Mouse (Mus musculus) intestine, embryonic 16.5 days (tissue): ENCODE measurements around the gene Rgs3. TPM values are rescaled to one million over a fixed set of nuclear protein-coding genes. Genes with fewer than 3 reads are reported as not detected.

Source experiments
- ATAC-seq: fragments of 200-750 bp; cut with Nextera tagmentation; 2 replicates; pipeline ENCODE4 v1.8.0; 2017; ENCODE audit warnings: moderate TSS enrichment, moderate library complexity
- H3K27ac ChIP-seq: fragments of 300-500 bp; sonication (generic); 2 replicates; pipeline ENCODE4 v1.5.1; 2014; ENCODE audit warnings: mild to moderate bottlenecking, low read length
- H3K27me3 ChIP-seq: fragments of 300-500 bp; sonication (generic); replicated peaks from 2 replicates; pipeline ENCODE4 v1.6.1; 2014; ENCODE audit warnings: low read length, control low read depth, mixed read lengths; ENCODE audit not compliant: control insufficient read depth, insufficient read depth
- H3K36me3 ChIP-seq: fragments of 300-500 bp; sonication (generic); 2 replicates; pipeline ENCODE4 v1.6.1; 2014; ENCODE audit warnings: low read length, control low read depth; ENCODE audit not compliant: control insufficient read depth, insufficient read depth
- H3K4me1 ChIP-seq: fragments of 300-500 bp; sonication (generic); 2 replicates; pipeline ENCODE4 v1.6.1; 2014; ENCODE audit warnings: low read length, control low read depth, mixed read lengths; ENCODE audit not compliant: control insufficient read depth, insufficient read depth
- H3K4me2 ChIP-seq: fragments of 300-500 bp; sonication (generic); 2 replicates; pipeline ENCODE4 v1.6.1; 2014; ENCODE audit warnings: low read depth, low read length, control low read depth
- H3K4me3 ChIP-seq: fragments of 300-500 bp; sonication (generic); 2 replicates; pipeline ENCODE4 v1.5.1; 2014; ENCODE audit warnings: mild to moderate bottlenecking, low read length
- H3K9ac ChIP-seq: fragments of 300-500 bp; sonication (generic); 2 replicates; pipeline ENCODE4 v1.6.1; 2014; ENCODE audit warnings: low read depth, low read length
- H3K9me3 ChIP-seq: fragments of 300-500 bp; sonication (generic); 2 replicates; pipeline ENCODE4 v1.6.1; 2016; ENCODE audit warnings: low read length, control low read depth; ENCODE audit not compliant: control insufficient read depth
- WGBS: fragments of 180-500 bp; shearing (Covaris S2); extraction: QIAGEN DNeasy Blood & Tissue Kit; methylation state at CpG from one replicate; pipeline ENCODE4 v1.1.7; 2014; 5-methylcytosine and 5-hydroxymethylcytosine counted together
- polyA plus RNA-seq: library from polyadenylated mRNA; unstranded; fragments of >200 nt; fragmentation: Nextera tagmentation; extraction: Ambion mirVana; gene quantifications from 2 replicates; pipeline ENCODE4 v1.2.1, GENCODE M21; 2015

Rgs3 gene
- polyA plus RNA-seq, 1 experiment from 2014 or later: 47.6 TPM

DNA sequence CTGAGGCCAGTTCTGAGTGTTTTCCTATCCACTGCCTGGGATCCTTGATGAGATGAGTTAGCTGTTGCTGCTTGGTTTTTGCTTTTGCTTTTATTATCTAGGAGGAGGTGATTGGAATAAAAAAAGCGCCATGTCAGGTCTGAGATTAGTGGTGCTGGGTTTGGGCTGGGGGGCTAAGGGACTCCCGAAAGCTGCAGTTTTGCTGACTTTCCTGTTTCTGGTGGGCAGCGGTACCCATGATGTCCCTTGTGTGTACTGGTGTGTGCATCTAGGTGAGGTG is 60.3 kb downstream of the Rgs3 start:
- ATAC-seq: no peak

DNA sequence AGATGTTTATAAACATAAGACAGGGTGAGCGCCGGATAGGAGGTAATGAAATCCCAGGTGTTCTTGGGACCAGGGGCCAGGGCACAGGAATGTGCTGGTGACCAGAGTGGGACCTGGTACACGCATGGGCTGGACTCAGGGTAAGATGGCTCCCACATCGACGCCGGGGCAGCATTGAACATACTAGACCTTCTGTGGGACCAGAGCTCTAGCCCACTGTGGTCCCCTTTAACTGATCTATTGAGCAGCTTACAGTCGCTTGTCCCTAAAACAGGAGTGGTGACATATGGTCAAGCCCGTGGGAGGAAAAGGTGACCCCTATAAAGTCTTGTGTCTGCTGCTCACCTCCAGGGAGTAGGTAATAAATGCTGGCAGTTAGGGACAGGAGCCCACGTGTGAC is 61.5 kb downstream of the Rgs3 start:
- H3K9ac ChIP-seq: no peak overlapping the region
- no peaks in the 10 kb centered on the region for H3K9me3 ChIP-seq
- peaks cover 49% of the 10 kb centered on the region for H3K4me1 ChIP-seq
- no peaks in the 10 kb centered on the region for H3K36me3 ChIP-seq
- no peak overlapping the region for H3K4me3 ChIP-seq
- 0 out of 2 replicates have a peak overlapping the region, but pooled peaks have one; percentile 73 for H3K27ac ChIP-seq
- no peak overlapping the region for H3K4me2 ChIP-seq
- WGBS: 79% methylated on average over 9 of the region's 9 CpGs
- no peak for ATAC-seq
- H3K27me3 ChIP-seq: no peaks in the 10 kb centered on the region

More for the DNA sequence above, 60.3 kb downstream of the Rgs3 start:
- Histone ChIP-seq H3K4me3 (peak overlapping the region; percentile 23), H3K4me2 (no peak overlapping the region), H3K9me3 (no peaks in the 10 kb centered on the region), H3K4me1 (peaks cover 39% of the 10 kb centered on the region), H3K27me3 (no peaks in the 10 kb centered on the region), H3K36me3 (no peaks in the 10 kb centered on the region), H3K27ac (no peak overlapping the region), H3K9ac (no peak overlapping the region)
- 88% methylated on average over 3 of the region's 3 CpGs for WGBS

DNA sequence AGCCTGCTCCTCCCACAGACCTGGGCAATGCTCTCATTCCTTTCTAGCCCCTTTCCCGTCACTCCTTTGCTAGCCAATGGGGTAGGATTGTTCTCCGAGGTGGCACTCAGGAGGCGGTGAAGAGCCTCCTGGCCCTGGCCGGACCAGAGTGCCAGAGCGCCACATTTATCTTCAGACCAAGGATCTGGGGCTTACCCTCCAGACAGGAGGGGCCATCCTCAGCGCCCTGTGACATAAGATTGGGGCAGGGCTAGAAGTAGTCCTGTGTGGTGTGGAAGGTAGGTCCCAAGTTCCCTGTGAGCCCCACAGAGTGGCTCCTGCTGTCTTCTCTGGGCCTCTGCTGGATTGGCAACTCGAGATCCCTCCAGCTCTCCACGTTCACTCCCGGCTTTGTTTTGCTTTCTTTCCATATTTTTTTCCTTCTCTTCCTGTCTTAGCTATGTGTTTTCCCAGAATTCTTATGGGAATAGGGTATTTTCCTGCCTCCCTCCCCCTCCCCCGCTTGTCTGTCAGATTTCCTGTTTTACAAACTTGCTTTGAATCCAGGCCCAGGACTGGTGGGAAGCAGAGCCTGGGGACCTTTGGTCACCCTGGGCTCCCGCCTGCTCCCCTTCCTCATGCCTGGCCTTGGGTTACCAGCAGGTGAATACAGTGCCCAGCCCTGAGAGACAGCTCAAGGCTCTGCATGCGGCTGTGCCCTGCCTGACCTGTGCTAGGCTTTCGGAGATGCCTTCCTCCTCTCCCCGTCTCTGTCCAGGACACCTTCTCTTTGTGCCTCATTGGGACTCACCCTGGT is 62.4 kb downstream of the Rgs3 start:
- peak overlapping the region; percentile 9 for H3K4me3 ChIP-seq
- peak overlapping the region; percentile 31 for H3K9ac ChIP-seq
- H3K27me3 ChIP-seq: no peaks in the 10 kb centered on the region
- no peaks in the 10 kb centered on the region for H3K36me3 ChIP-seq
- 59% methylated on average over 14 of the region's 14 CpGs for WGBS
- H3K4me1 ChIP-seq: peaks cover 58% of the 10 kb centered on the region
- H3K4me2 ChIP-seq: peak overlapping the region; percentile 11; the same call in 1 of the 2 replicates
- peak; percentile 21; the same call in 1 of the 2 replicates for ATAC-seq
- peak overlapping the region; percentile 73 for H3K27ac ChIP-seq
- no peaks in the 10 kb centered on the region for H3K9me3 ChIP-seq

DNA sequence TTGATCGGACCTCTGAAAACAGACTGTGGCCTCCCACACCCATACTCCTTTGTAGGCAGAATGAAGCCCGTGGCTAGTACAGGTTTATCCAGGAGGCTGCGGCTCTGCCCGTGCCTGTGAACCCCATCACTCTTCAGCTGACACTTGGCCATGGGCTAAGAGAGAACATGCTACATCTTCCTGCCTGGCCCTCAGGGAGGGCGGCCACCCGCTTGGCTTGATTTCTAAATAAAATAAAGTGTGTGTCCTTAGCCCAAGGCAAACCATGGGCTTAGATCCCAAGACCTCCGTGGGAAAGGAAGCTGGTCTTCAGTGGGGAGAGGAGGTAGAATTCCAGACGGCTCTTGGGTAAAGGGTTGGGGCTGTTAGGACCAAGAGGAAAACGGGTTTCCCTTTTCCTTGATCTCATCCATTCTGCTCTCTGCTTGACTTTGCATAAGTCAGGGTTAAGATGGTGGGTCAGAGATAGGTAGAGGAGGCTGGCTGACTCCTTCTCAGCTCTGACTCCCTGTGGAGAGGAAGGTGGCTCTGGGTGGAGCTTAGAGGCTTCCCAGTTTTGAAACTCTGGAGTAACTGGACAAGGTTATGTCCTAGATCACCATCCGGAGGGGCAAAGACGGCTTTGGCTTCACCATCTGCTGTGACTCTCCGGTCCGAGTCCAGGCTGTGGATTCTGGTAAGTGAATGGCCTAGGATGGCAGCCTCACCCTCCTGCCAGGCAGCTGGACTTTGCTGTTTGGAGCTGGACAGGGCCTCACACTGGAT is 63.8 kb downstream of the Rgs3 start:
- 0 out of 2 replicates have a peak, but pooled peaks cover 3% of the 10 kb centered on the region for H3K36me3 ChIP-seq
- H3K27ac ChIP-seq: no peak overlapping the region
- no peak overlapping the region for H3K4me2 ChIP-seq
- H3K9ac ChIP-seq: no peak overlapping the region
- H3K27me3 ChIP-seq: no peaks in the 10 kb centered on the region
- H3K4me3 ChIP-seq: no peak overlapping the region
- H3K4me1 ChIP-seq: peaks cover 64% of the 10 kb centered on the region
- no peaks in the 10 kb centered on the region for H3K9me3 ChIP-seq
- 72% methylated on average over 13 of the region's 13 CpGs for whole genome bisulfite sequencing
- no peak for ATAC-seq

DNA sequence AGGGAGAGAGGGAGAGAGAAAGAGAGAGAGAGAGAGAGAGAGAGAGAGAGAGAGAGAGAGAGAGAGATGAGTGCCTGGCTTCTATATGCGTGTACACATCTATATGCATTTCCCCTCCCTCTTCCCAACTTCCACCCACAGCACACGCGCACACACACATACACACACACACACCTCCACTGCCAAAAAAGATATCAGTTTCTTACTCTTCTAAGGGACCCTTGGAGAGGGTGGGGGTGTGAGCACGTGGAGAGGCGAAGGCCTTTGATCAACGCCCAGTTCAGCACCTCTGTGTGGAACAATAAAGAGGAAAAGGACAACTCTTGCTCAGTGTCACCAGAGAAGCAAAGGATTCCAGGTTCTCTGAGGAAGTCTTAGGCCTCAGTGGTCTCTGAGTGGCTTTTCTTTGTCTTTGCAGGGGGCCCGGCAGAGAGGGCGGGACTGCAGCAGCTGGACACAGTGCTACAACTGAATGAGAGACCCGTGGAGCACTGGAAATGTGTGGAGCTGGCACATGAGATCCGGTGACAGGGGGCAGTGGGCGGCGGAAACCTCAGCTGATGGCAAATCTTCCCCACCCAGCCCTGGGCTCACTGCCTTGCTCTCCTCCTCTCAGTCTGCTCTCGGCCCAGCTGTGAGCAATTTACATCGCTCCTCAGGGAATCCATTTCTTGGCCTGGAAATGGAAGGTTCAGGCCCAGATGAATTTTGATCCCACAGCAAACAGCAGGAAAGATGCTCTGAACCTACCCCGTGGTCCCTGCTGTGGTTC is 65.2 kb downstream of the Rgs3 start:
- H3K4me2 ChIP-seq: no peak overlapping the region
- peaks cover 63% of the 10 kb centered on the region for H3K4me1 ChIP-seq
- H3K9me3 ChIP-seq: no peaks in the 10 kb centered on the region
- H3K27me3 ChIP-seq: no peaks in the 10 kb centered on the region
- 0 out of 2 replicates have a peak, but pooled peaks cover 3% of the 10 kb centered on the region for H3K36me3 ChIP-seq
- H3K4me3 ChIP-seq: no peak overlapping the region
- no peak for ATAC-seq
- no peak overlapping the region for H3K9ac ChIP-seq
- WGBS: 61% methylated on average over 15 of the region's 15 CpGs
- peak overlapping the region; percentile 15; the same call in 1 of the 2 replicates for H3K27ac ChIP-seq

DNA sequence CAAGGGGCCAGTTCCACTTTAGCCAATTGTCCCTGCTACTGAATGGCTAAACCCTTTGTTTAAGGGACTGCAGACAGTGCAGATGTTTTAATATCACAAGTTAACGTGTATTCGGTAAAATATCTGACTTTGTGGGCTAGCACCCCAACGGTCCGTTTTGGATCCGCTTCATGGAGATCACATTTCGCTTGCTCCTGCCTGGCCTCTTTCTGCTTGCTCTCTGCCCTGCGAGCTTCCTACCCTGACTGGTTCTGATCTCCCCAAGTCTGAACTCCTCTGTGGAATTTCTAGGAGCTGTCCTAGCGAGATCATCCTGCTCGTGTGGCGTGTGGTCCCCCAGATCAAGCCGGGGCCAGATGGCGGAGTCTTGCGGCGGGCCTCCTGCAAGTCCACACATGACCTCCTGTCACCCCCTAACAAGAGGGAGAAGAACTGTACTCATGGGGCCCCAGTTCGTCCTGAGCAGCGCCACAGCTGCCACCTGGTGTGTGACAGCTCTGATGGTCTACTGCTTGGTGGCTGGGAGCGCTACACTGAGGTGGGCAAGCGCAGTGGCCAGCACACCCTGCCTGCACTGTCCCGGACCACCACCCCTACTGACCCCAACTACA is 65.9 kb downstream of the Rgs3 start:
- Histone ChIP-seq H3K9ac (no peak overlapping the region), H3K4me2 (no peak overlapping the region), H3K27me3 (no peaks in the 10 kb centered on the region), H3K9me3 (no peaks in the 10 kb centered on the region), H3K27ac (no peak overlapping the region), H3K4me1 (peaks cover 63% of the 10 kb centered on the region), H3K36me3 (0 out of 2 replicates have a peak, but pooled peaks cover 3% of the 10 kb centered on the region), H3K4me3 (no peak overlapping the region)
- ATAC-seq: no peak
- WGBS: 83% methylated on average over 19 of the region's 19 CpGs

DNA sequence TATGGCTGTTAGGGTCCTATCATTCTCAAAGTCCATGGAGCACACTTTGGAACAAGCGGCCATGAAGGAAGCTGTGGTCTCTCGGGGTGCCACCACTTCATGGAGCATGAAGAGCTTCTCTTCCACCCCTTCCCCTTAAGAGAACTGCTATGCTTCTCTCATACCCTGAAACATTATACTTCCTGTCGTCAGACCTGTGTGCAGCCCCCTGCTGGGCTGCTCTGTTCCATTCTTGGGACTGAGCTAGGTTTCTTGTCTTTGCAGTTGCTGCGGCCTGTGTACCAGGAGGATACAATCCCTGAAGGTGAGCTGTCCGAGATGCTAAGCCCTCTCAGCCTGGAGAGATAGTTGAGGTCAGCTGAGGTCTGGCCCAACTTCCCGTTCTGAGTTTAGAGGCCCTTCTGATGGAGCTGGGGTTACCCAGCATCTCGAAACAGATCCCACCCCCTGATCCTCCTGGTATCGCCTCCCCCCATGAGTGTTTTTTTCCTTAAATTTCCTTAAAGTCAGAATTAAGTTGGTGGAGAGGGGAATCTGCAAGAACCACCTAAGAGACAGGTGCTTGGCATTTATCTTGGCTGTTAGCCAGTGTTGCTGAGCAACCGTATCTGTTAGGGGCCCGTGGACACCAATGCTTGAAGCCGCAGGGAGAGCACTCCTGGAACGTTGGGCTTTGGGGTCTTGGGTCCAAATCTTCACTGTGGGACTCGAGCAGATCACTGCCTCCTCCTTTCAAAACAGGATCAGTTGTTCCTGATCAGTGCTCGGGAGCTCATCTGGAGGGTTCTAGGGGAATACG is 66.8 kb downstream of the Rgs3 start:
- Histone ChIP-seq H3K4me1 (peaks cover 69% of the 10 kb centered on the region), H3K36me3 (0 out of 2 replicates have a peak, but pooled peaks cover 3% of the 10 kb centered on the region), H3K4me3 (no peak overlapping the region), H3K4me2 (no peak overlapping the region), H3K27me3 (no peaks in the 10 kb centered on the region), H3K9ac (no peak overlapping the region), H3K9me3 (no peaks in the 10 kb centered on the region), H3K27ac (peak overlapping the region; percentile 60)
- ATAC-seq: peak; percentile 43; the same call in 1 of the 2 replicates
- whole genome bisulfite sequencing: 51% methylated on average over 15 of the region's 15 CpGs

DNA sequence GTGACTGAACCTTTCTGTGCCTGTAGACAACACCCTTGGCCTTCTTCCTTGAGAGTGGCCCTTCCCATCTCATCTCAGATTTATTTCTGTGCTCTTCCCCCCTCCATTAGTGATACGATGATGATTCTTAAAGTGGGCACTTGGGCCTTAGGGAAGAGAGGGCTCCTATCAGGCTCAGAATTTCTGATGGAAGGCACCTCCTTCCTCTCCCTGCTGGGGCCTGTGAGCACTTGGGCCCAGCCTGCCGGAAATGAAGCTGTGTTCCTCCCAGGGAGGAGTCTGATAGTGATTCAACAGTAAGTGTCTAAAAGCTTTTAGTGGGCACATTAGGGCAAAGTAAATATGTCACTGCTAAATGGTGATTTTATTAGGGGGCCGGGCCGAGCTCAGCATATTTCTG is 67.7 kb downstream of the Rgs3 start:
- Histone ChIP-seq H3K4me3 (no peak overlapping the region), H3K27me3 (no peaks in the 10 kb centered on the region), H3K9me3 (no peaks in the 10 kb centered on the region), H3K4me2 (no peak overlapping the region), H3K9ac (no peak overlapping the region), H3K27ac (peak overlapping the region; percentile 60), H3K4me1 (peaks cover 62% of the 10 kb centered on the region), H3K36me3 (0 out of 2 replicates have a peak, but pooled peaks cover 3% of the 10 kb centered on the region)
- peak; percentile 31 for ATAC-seq
- 47% methylated on average over 4 of the region's 4 CpGs for WGBS
